26 mouse cellular contexts compared by ENCODE assay signal in genomic region chr1:87773336-87773735, GRCm38 (mm10). TPM values are rescaled to one million over a fixed set of nuclear protein-coding genes. Genes with fewer than 3 reads are reported as not detected.
DNase-seq lines count a peak whose midpoint lies in the region; ATAC-seq and TF ChIP-seq lines count a peak whose summit lies in the region.
"Had no signal": no experiment of that assay in that cellular context is flagged by ENCODE, and none has a peak within 500 bp of the region (broad histone marks: within the 10 kb centered on the region; RNA-seq: fewer than 3 reads in every experiment).

No protein-coding gene starts in this region.

- TF ChIP-seq POLR2A in liver, adult 2 months (IDR thresholded peaks at IDR 0.05; ENCODE audit: extremely low read depth, insufficient read depth, low read length) = no peak
- TF ChIP-seq POLR2A in MEL (IDR thresholded peaks at IDR 0.05; ENCODE audit: control insufficient read depth in 1 of 2, insufficient read depth in 1 of 2, low read depth in 1 of 2, low read length in 2 of 2, poor library complexity in 1 of 2) = 0 out of 4 replicates have a peak, but pooled peaks of 1 of the 2 experiments have one; percentile 5

- H3K4me3 ChIP-seq in liver, adult 2 months (ENCODE audit: insufficient read depth, low read depth, low read length) = no peak overlapping the region
- H3K4me3 ChIP-seq in liver, embryonic 12.5 days = no peak overlapping the region
- no peak overlapping the region for H3K4me3 ChIP-seq in MEL (ENCODE audit: control insufficient read depth in 1 of 2, insufficient read depth in 1 of 2, low read depth in 2 of 2, low read length in 2 of 2)
- H3K4me3 ChIP-seq in stomach, embryonic 16.5 days (replicated peaks; ENCODE audit: low read length) = no peak overlapping the region
- H3K4me3 ChIP-seq: forebrain, embryonic 10.5 days; forebrain, embryonic 13.5 days; heart, adult 2 months; heart, embryonic 10.5 days; heart, embryonic 13.5 days; hindbrain, embryonic 12.5 days; hindbrain, embryonic 15.5 days; intestine, embryonic 15.5 days had no signal

- H3K9me3 ChIP-seq in liver, embryonic 12.5 days (replicated peaks) = no peaks in the 10 kb centered on the region; the same call in 1 of the 2 replicates
- no peaks in the 10 kb centered on the region for H3K9me3 ChIP-seq in MEL (replicated peaks; ENCODE audit: insufficient read depth, low read length)
- H3K9me3 ChIP-seq in stomach, embryonic 16.5 days (replicated peaks; ENCODE audit: control insufficient read depth, low read length) = no peaks in the 10 kb centered on the region
- H3K9me3 ChIP-seq: forebrain, embryonic 13.5 days; heart, embryonic 10.5 days; heart, embryonic 13.5 days; hindbrain, embryonic 12.5 days; hindbrain, embryonic 15.5 days; intestine, embryonic 15.5 days had no signal

- no peak overlapping the region for H3K4me2 ChIP-seq in liver, embryonic 12.5 days
- H3K4me2 ChIP-seq in stomach, embryonic 16.5 days (ENCODE audit: low read depth, low read length) = no peak overlapping the region
- H3K4me2 ChIP-seq: forebrain, embryonic 13.5 days; heart, embryonic 13.5 days; hindbrain, embryonic 12.5 days; hindbrain, embryonic 15.5 days; intestine, embryonic 15.5 days had no signal

- peaks cover 12% of the 10 kb centered on the region for H3K4me1 ChIP-seq in liver, adult 2 months (ENCODE audit: control insufficient read depth, insufficient read depth, low read length)
- peaks cover 15% of the 10 kb centered on the region for H3K4me1 ChIP-seq in liver, embryonic 12.5 days
- H3K4me1 ChIP-seq in MEL (ENCODE audit: control insufficient read depth in 1 of 2, insufficient read depth in 2 of 2, low read length in 2 of 2) = peaks cover 20 to 38% of the 10 kb centered on the region in 2 experiments
- H3K4me1 ChIP-seq in stomach, embryonic 16.5 days (ENCODE audit: control insufficient read depth, insufficient read depth, low read length) = no peaks in the 10 kb centered on the region
- H3K4me1 ChIP-seq: forebrain, embryonic 10.5 days; forebrain, embryonic 13.5 days; heart, embryonic 10.5 days; heart, embryonic 13.5 days; hindbrain, embryonic 12.5 days; hindbrain, embryonic 15.5 days; intestine, embryonic 15.5 days had no signal

- no peak overlapping the region for H3K9ac ChIP-seq in liver, adult 2 months (ENCODE audit: low read depth, low read length)
- no peak overlapping the region for H3K9ac ChIP-seq in liver, embryonic 12.5 days
- H3K9ac ChIP-seq in MEL (ENCODE audit: control insufficient read depth, low read depth, low read length, poor library complexity, severe bottlenecking) = peak overlapping the region; percentile 9; the same call in 1 of the 2 replicates
- H3K9ac ChIP-seq in stomach, embryonic 16.5 days (ENCODE audit: low read length) = no peak overlapping the region
- H3K9ac ChIP-seq: forebrain, embryonic 13.5 days; forebrain, postnatal 0 days; heart, embryonic 13.5 days; hindbrain, embryonic 12.5 days; hindbrain, embryonic 15.5 days; intestine, embryonic 15.5 days had no signal

- peak; percentile 67 for DNase-seq in liver, adult 2 months (ENCODE audit: extremely low read depth, low read depth, low spot score)
- DNase-seq in MEL (ENCODE audit: low read depth, low spot score) = no peak
- DNase-seq in gastrocnemius, adult 8-10 months (ENCODE audit: low spot score in 2 of 2) = no peak
- DNase-seq: adrenal gland, postnatal 10 days; adrenal gland, postnatal 36 days; B cell, adult 2 months; cerebellum, adult 18-20 months; cerebellum, adult 9-10 months; cerebellum, postnatal 14 days; forebrain, postnatal 0 days; gastrocnemius, postnatal 10 days; gastrocnemius, postnatal 36 days; heart, adult 2 months; heart, postnatal 14 days had no signal

- no peaks in the 10 kb centered on the region for H3K27me3 ChIP-seq in liver, adult 2 months (ENCODE audit: control insufficient read depth, insufficient read depth, low read length)
- no peaks in the 10 kb centered on the region for H3K27me3 ChIP-seq in liver, embryonic 12.5 days (replicated peaks)
- H3K27me3 ChIP-seq in MEL (ENCODE audit: control insufficient read depth in 1 of 2, insufficient read depth in 2 of 2, low read length in 2 of 2) = no peaks in the 10 kb centered on the region
- no peaks in the 10 kb centered on the region for H3K27me3 ChIP-seq in stomach, embryonic 16.5 days (ENCODE audit: control insufficient read depth, insufficient read depth, low read length)
- H3K27me3 ChIP-seq: CH12.LX; forebrain, embryonic 13.5 days; heart, embryonic 13.5 days; hindbrain, embryonic 12.5 days; hindbrain, embryonic 15.5 days; intestine, embryonic 15.5 days had no signal

- no peak for TF ChIP-seq CTCF in liver, adult 2 months (IDR thresholded peaks at IDR 0.05; ENCODE audit: low read depth, low read length)
- no peak for TF ChIP-seq CTCF in MEL (IDR thresholded peaks at IDR 0.05 in 2 of 3, conservative IDR thresholded peaks at IDR 0.05 in 1 of 3; ENCODE audit: control insufficient read depth in 1 of 3, insufficient read depth in 1 of 3, low read depth in 2 of 3, low read length in 3 of 3, poor library complexity in 1 of 3, severe bottlenecking in 1 of 3)

- H3K79me2 ChIP-seq in liver, adult 2 months (ENCODE audit: control insufficient read depth, insufficient read depth, low read length) = no peaks in the 10 kb centered on the region
- peaks cover 2% of the 10 kb centered on the region; the same call in 1 of the 2 replicates for H3K79me2 ChIP-seq in MEL (ENCODE audit: control insufficient read depth, insufficient read depth, low read length, poor library complexity)

- ATAC-seq in liver, embryonic 12.5 days = no peak
- ATAC-seq in stomach, embryonic 16.5 days (ENCODE audit: insufficient read depth, low FRiP score) = peak; percentile 37; the same call in 1 of the 2 replicates
- ATAC-seq in inflammation-experienced regulatory T-cells, adult 6 months = no peak
- ATAC-seq: activated CD4-positive, CD25-positive, alpha-beta regulatory T cell, adult 4 months; forebrain, embryonic 13.5 days; forebrain, postnatal 0 days; intestine, embryonic 15.5 days had no signal

- H3K27ac ChIP-seq in liver, adult 2 months (replicated peaks; ENCODE audit: insufficient read depth, low read depth, low read length) = peak overlapping the region; percentile 63
- H3K27ac ChIP-seq in liver, embryonic 12.5 days = no peak overlapping the region
- peak overlapping the region; percentile 43 for H3K27ac ChIP-seq in MEL (ENCODE audit: control insufficient read depth, low read depth, low read length)
- H3K27ac ChIP-seq in stomach, embryonic 16.5 days (ENCODE audit: low read length) = peak overlapping the region; percentile 71; the same call in 1 of the 2 replicates
- H3K27ac ChIP-seq: forebrain, embryonic 10.5 days; forebrain, embryonic 13.5 days; heart, adult 2 months; heart, embryonic 10.5 days; heart, embryonic 13.5 days; hindbrain, embryonic 12.5 days; hindbrain, embryonic 15.5 days; intestine, embryonic 15.5 days had no signal

- no peak for TF ChIP-seq EP300 in MEL (IDR thresholded peaks at IDR 0.05; ENCODE audit: low read depth in 1 of 2, low read length in 2 of 2)

- 9% methylated on average over 2 of the region's 2 CpGs for WGBS in liver, adult 2 months
- WGBS in liver, embryonic 12.5 days (ENCODE audit: insufficient replicate concordance) = 69% methylated on average over 2 of the region's 2 CpGs
- 57% methylated on average over 2 of the region's 2 CpGs for WGBS in stomach, embryonic 16.5 days

- peaks cover 65% of the 10 kb centered on the region for H3K36me3 ChIP-seq in liver, adult 2 months (ENCODE audit: control insufficient read depth, insufficient read depth, low read length)
- H3K36me3 ChIP-seq in liver, embryonic 12.5 days = peaks cover 95% of the 10 kb centered on the region
- H3K36me3 ChIP-seq in MEL (ENCODE audit: control insufficient read depth in 1 of 2, insufficient read depth in 2 of 2, low read length in 2 of 2) = peaks cover 38 to 59% of the 10 kb centered on the region in 2 experiments
- peaks cover 32% of the 10 kb centered on the region for H3K36me3 ChIP-seq in stomach, embryonic 16.5 days (ENCODE audit: control insufficient read depth, insufficient read depth, low read length)

- no peak for TF ChIP-seq RAD21 in MEL (IDR thresholded peaks at IDR 0.05; ENCODE audit: low read depth, low read length)

TF ChIP-seq in MEL, 35 proteins besides CTCF, POLR2A, EP300 and RAD21:
- no peak for TF ChIP-seq NRF1 (IDR thresholded peaks at IDR 0.05; ENCODE audit: insufficient read depth, low read depth, low read length, poor library complexity, severe bottlenecking)
- no peak for TF ChIP-seq ELF1 (IDR thresholded peaks at IDR 0.05; ENCODE audit: low read depth, low read length)
- TF ChIP-seq GATA1 (IDR thresholded peaks at IDR 0.05; ENCODE audit: low read depth, low read length) = no peak
- no peak for TF ChIP-seq KAT2A (conservative IDR thresholded peaks at IDR 0.05; ENCODE audit: low read depth, low read length)
- no peak for TF ChIP-seq CHD2 (IDR thresholded peaks at IDR 0.05; ENCODE audit: low read length)
- no peak for TF ChIP-seq SIN3A (IDR thresholded peaks at IDR 0.05; ENCODE audit: low read length)

RNA-seq across cellular contexts. Expression of gene Atg16l1, which starts 17.7 kb away (rescaled TPM):
- 30.5 and 33.2 TPM in 2 replicates for total RNA-seq in liver, adult 2 months (2014; rRNA removed)
- 17.6 and 23.1 TPM in 2 replicates for polyA plus RNA-seq in liver, adult 2 months (2012; rRNA removed)
- 19.5 and 21.9 TPM in 2 replicates for polyA plus RNA-seq in liver, embryonic 12.5 days (2016; fragmentation: Nextera tagmentation; extraction: Ambion mirVana)
- 25.7 and 34.0 TPM in 2 replicates for total RNA-seq in MEL (2012; rRNA removed)
- 10 to 100 TPM in 1 of 2 experiments, not detected in 1; 33.8 TPM for polyA plus RNA-seq in MEL (2012; ENCODE audit: insufficient read depth in 1 of 2, insufficient read length in 2 of 2, low read depth in 1 of 2, low replicate concordance in 2 of 2, missing spikeins in 1 of 2)
- 26.4 and 28.9 TPM in 2 replicates for polyA plus RNA-seq in stomach, embryonic 16.5 days (2015; fragmentation: Nextera tagmentation; extraction: Ambion mirVana)
- total RNA-seq in gastrocnemius, adult 8-10 months (2022) = 10 to 100 TPM; 14.4 to 18.5 (median 16.4) TPM
- 10 to 100 TPM; 12.6 to 23.9 (median 21.1) TPM for polyA plus RNA-seq in inflammation-experienced regulatory T-cells, adult 6 months (2017; shearing (Covaris generic))

RNA-seq across cellular contexts. Expression of gene Sag, which starts 30.1 kb away (rescaled TPM):
- total RNA-seq in liver, adult 2 months (2014; rRNA removed) = 0.09 and 0.27 TPM in 2 replicates
- 0.15 TPM in 1 of 2 replicates, not detected in the other for polyA plus RNA-seq in liver, adult 2 months (2012; rRNA removed)
- 1.4 and 1.5 TPM in 2 replicates for polyA plus RNA-seq in liver, embryonic 12.5 days (2016; fragmentation: Nextera tagmentation; extraction: Ambion mirVana)
- 2.5 and 4.3 TPM in 2 replicates for total RNA-seq in MEL (2012; rRNA removed)
- polyA plus RNA-seq in MEL (2012; ENCODE audit: insufficient read depth in 1 of 2, insufficient read length in 2 of 2, low read depth in 1 of 2, low replicate concordance in 2 of 2, missing spikeins in 1 of 2) = 1 to 10 TPM in 1 of 2 experiments, not detected in 1; 4.1 TPM
- 1.1 and 1.4 TPM in 2 replicates for polyA plus RNA-seq in stomach, embryonic 16.5 days (2015; fragmentation: Nextera tagmentation; extraction: Ambion mirVana)
- under 1 TPM in 1 of 4 experiments, not detected in 3; 0.16 TPM for total RNA-seq in gastrocnemius, adult 8-10 months (2022)
- polyA plus RNA-seq in inflammation-experienced regulatory T-cells, adult 6 months (2017; shearing (Covaris generic)) = 1 to 10 TPM; 1.7 to 5.3 (median 4.2) TPM
